Mouse (Mus musculus) embryonic facial prominence, embryonic 12.5 days (tissue): ENCODE data around the gene Nt5c2. TPM values are rescaled to one million over a fixed set of nuclear protein-coding genes. Genes with fewer than 3 reads are reported as not detected.
"Not testable (repeated sequence)": the region's sequence is repeated elsewhere in the genome, so short reads cannot be mapped to it uniquely, and the experiment has no call there.

Source experiments
- ATAC-seq: fragments of 200-750 bp; cut with Nextera tagmentation; 2 replicates; pipeline ENCODE4 v1.8.0; 2017; ENCODE audit not compliant: insufficient number of reproducible peaks, insufficient read depth, low FRiP score, low TSS enrichment
- H3K27ac ChIP-seq: fragments of 300-500 bp; sonication (generic); 2 replicates; pipeline ENCODE4 v1.5.1; 2016; ENCODE audit warnings: mild to moderate bottlenecking
- H3K27me3 ChIP-seq: fragments of 300-500 bp; sonication (generic); 2 replicates; pipeline ENCODE4 v1.6.1; 2016; ENCODE audit warnings: mild to moderate bottlenecking, moderate library complexity
- H3K36me3 ChIP-seq: fragments of 300-500 bp; sonication (generic); 2 replicates; pipeline ENCODE4 v1.6.1; 2016; ENCODE audit warnings: mild to moderate bottlenecking
- H3K4me1 ChIP-seq: fragments of 300-500 bp; sonication (generic); 2 replicates; pipeline ENCODE4 v1.6.1; 2016
- H3K4me2 ChIP-seq: fragments of 300-500 bp; sonication (generic); replicated peaks from 2 replicates; pipeline ENCODE4 v1.6.1; 2016; ENCODE audit warnings: mild to moderate bottlenecking, moderate library complexity
- H3K4me3 ChIP-seq: fragments of 300-500 bp; sonication (generic); 2 replicates; pipeline ENCODE4 v1.5.1; 2016; ENCODE audit warnings: mild to moderate bottlenecking
- H3K9ac ChIP-seq: fragments of 300-500 bp; sonication (generic); 2 replicates; pipeline ENCODE4 v1.6.1; 2016; ENCODE audit warnings: mild to moderate bottlenecking, moderate library complexity
- H3K9me3 ChIP-seq: fragments of 300-500 bp; sonication (generic); 2 replicates; pipeline ENCODE4 v1.6.1; 2016; ENCODE audit warnings: mild to moderate bottlenecking, moderate library complexity
- WGBS: fragments of 180-500 bp; shearing (Covaris S2); methylation state at CpG from one replicate; pipeline ENCODE4 v1.1.7; 2016; 5-methylcytosine and 5-hydroxymethylcytosine counted together
- polyA plus RNA-seq: library from polyadenylated mRNA; unstranded; fragments of >200 nt; fragmentation: Nextera tagmentation; extraction: Ambion mirVana; gene quantifications from 2 replicates; pipeline ENCODE4 v1.2.1, GENCODE M21; 2016

The Nt5c2 gene
- polyA plus RNA-seq, 1 experiment from 2014 or later: 75.2 TPM

- H3K4me3 ChIP-seq: no peak overlapping the region
- H3K27me3 ChIP-seq: no peaks in the 10 kb centered on the region
- no peak overlapping the region for H3K9ac ChIP-seq
- no peaks in the 10 kb centered on the region for H3K36me3 ChIP-seq
- no peaks in the 10 kb centered on the region for H3K4me1 ChIP-seq
- no peak for ATAC-seq
- H3K27ac ChIP-seq: no peak overlapping the region
- no peak overlapping the region for H3K4me2 ChIP-seq
- no peaks in the 10 kb centered on the region for H3K9me3 ChIP-seq
- WGBS: 88% methylated on average over 6 of the region's 6 CpGs
Observed at GRCm38 (mm10) chr19:46999753-47000152, 15.2 kb downstream of the Nt5c2 start.

GRCm38 (mm10) chr19:46998953-46999352 lies 16.0 kb downstream of the Nt5c2 start:
- no peak overlapping the region for H3K4me2 ChIP-seq
- H3K27ac ChIP-seq: no peak overlapping the region
- no peaks in the 10 kb centered on the region for H3K9me3 ChIP-seq
- no peak overlapping the region for H3K4me3 ChIP-seq
- no peak overlapping the region for H3K9ac ChIP-seq
- no peak for ATAC-seq
- H3K27me3 ChIP-seq: no peaks in the 10 kb centered on the region
- H3K4me1 ChIP-seq: no peaks in the 10 kb centered on the region
- WGBS: 83% methylated on average over 4 of the region's 4 CpGs
- H3K36me3 ChIP-seq: no peaks in the 10 kb centered on the region

- no peaks in the 10 kb centered on the region for H3K36me3 ChIP-seq
- H3K9me3 ChIP-seq: no peaks in the 10 kb centered on the region
- no peak for ATAC-seq
- H3K27ac ChIP-seq: no peak overlapping the region
- H3K9ac ChIP-seq: no peak overlapping the region
- 77% methylated on average over 8 of the region's 8 CpGs for WGBS
- H3K4me1 ChIP-seq: no peaks in the 10 kb centered on the region
- H3K4me2 ChIP-seq: no peak overlapping the region
- H3K4me3 ChIP-seq: no peak overlapping the region
- H3K27me3 ChIP-seq: no peaks in the 10 kb centered on the region
Observed at GRCm38 (mm10) chr19:46998168-46998870, 16.6 kb downstream of the Nt5c2 start.

GRCm38 (mm10) chr19:46996095-46996494 lies 18.9 kb downstream of the Nt5c2 start:
- H3K4me2 ChIP-seq: no peak overlapping the region
- H3K4me3 ChIP-seq: no peak overlapping the region
- H3K9me3 ChIP-seq: no peaks in the 10 kb centered on the region
- no peak overlapping the region for H3K9ac ChIP-seq
- H3K36me3 ChIP-seq: no peaks in the 10 kb centered on the region
- ATAC-seq: no peak
- H3K4me1 ChIP-seq: no peaks in the 10 kb centered on the region
- H3K27ac ChIP-seq: no peak overlapping the region
- H3K27me3 ChIP-seq: no peaks in the 10 kb centered on the region
- WGBS: 78% methylated on average over 9 of the region's 9 CpGs

- ATAC-seq, H3K27ac ChIP-seq, H3K36me3 ChIP-seq, H3K4me2 ChIP-seq, H3K4me1 ChIP-seq, H3K9ac ChIP-seq, H3K9me3 ChIP-seq, H3K4me3 ChIP-seq, H3K27me3 ChIP-seq: not testable (repeated sequence)
- WGBS: 73% methylated on average over 4 of the region's 4 CpGs
Observed at GRCm38 (mm10) chr19:46992329-46992728, 22.6 kb downstream of the Nt5c2 start.

- Histone ChIP-seq H3K4me3 (no peak overlapping the region), H3K4me2 (no peak overlapping the region), H3K36me3 (no peaks in the 10 kb centered on the region), H3K27me3 (no peaks in the 10 kb centered on the region), H3K9me3 (no peaks in the 10 kb centered on the region), H3K4me1 (peaks cover 7% of the 10 kb centered on the region; the same call in 1 of the 2 replicates), H3K9ac (no peak overlapping the region), H3K27ac (no peak overlapping the region)
- WGBS: 10% methylated on average over 5 of the region's 5 CpGs
- no peak for ATAC-seq
Observed at GRCm38 (mm10) chr19:46991145-46991544, 23.8 kb downstream of the Nt5c2 start.

- H3K9ac ChIP-seq, ATAC-seq, H3K4me1 ChIP-seq, H3K9me3 ChIP-seq, H3K4me2 ChIP-seq, H3K4me3 ChIP-seq, H3K36me3 ChIP-seq, H3K27me3 ChIP-seq, H3K27ac ChIP-seq: not testable (repeated sequence)
- WGBS: 91% methylated on average over 8 of the region's 8 CpGs
Observed at GRCm38 (mm10) chr19:46990625-46991024, 24.3 kb downstream of the Nt5c2 start.

- Histone ChIP-seq H3K4me3 (no peak overlapping the region), H3K9ac (no peak overlapping the region), H3K27me3 (no peaks in the 10 kb centered on the region), H3K27ac (no peak overlapping the region), H3K36me3 (no peaks in the 10 kb centered on the region), H3K9me3 (no peaks in the 10 kb centered on the region), H3K4me1 (peaks cover 7% of the 10 kb centered on the region; the same call in 1 of the 2 replicates), H3K4me2 (no peak overlapping the region)
- WGBS: 84% methylated on average over 3 of the region's 3 CpGs
- ATAC-seq: no peak
Observed at GRCm38 (mm10) chr19:46990153-46990518, 24.8 kb downstream of the Nt5c2 start.

- Histone ChIP-seq H3K4me2 (no peak overlapping the region), H3K27me3 (no peaks in the 10 kb centered on the region), H3K36me3 (no peaks in the 10 kb centered on the region), H3K4me1 (peaks cover 7% of the 10 kb centered on the region; the same call in 1 of the 2 replicates), H3K9me3 (no peaks in the 10 kb centered on the region), H3K4me3 (no peak overlapping the region), H3K9ac (no peak overlapping the region), H3K27ac (no peak overlapping the region)
- no peak for ATAC-seq
- 80% methylated on average over 20 of the region's 20 CpGs for WGBS
Observed at GRCm38 (mm10) chr19:46989479-46990152, 25.3 kb downstream of the Nt5c2 start.

- H3K9me3 ChIP-seq: no peaks in the 10 kb centered on the region
- WGBS: 61% methylated on average over 16 of the region's 16 CpGs
- H3K27me3 ChIP-seq: no peaks in the 10 kb centered on the region
- no peak overlapping the region for H3K4me2 ChIP-seq
- no peak overlapping the region for H3K9ac ChIP-seq
- no peak overlapping the region for H3K4me3 ChIP-seq
- no peak for ATAC-seq
- no peaks in the 10 kb centered on the region for H3K36me3 ChIP-seq
- peak overlapping the region; percentile 36; the same call in 1 of the 2 replicates for H3K27ac ChIP-seq
- H3K4me1 ChIP-seq: peaks cover 10% of the 10 kb centered on the region; the same call in 1 of the 2 replicates
Observed at GRCm38 (mm10) chr19:46988231-46989087, 26.5 kb downstream of the Nt5c2 start.

GRCm38 (mm10) chr19:46987646-46988045 lies 27.3 kb downstream of the Nt5c2 start:
- no peaks in the 10 kb centered on the region for H3K27me3 ChIP-seq
- WGBS: 77% methylated on average over 6 of the region's 6 CpGs
- H3K36me3 ChIP-seq: no peaks in the 10 kb centered on the region
- H3K4me1 ChIP-seq: peaks cover 14% of the 10 kb centered on the region; the same call in 1 of the 2 replicates
- H3K4me2 ChIP-seq: no peak overlapping the region
- 0 out of 2 replicates have a peak overlapping the region, but pooled peaks have one; percentile 11 for H3K27ac ChIP-seq
- ATAC-seq: no peak
- no peaks in the 10 kb centered on the region for H3K9me3 ChIP-seq
- H3K4me3 ChIP-seq: no peak overlapping the region
- no peak overlapping the region for H3K9ac ChIP-seq
